Mouse (Mus musculus) stomach, embryonic 16.5 days (tissue): Measurements from ENCODE around the gene Mybbp1a. TPM values are rescaled to one million over a fixed set of nuclear protein-coding genes. Genes with fewer than 3 reads are reported as not detected.
A peak's percentile ranks its signal among the peaks of the same experiment; 100 is the strongest.

Experiments used
- ATAC-seq: fragments of 200-750 bp; cut with Nextera tagmentation; 2 replicates; pipeline ENCODE4 v1.8.0; 2017; ENCODE audit warnings: moderate number of reproducible peaks, moderate TSS enrichment; ENCODE audit not compliant: insufficient read depth, low FRiP score
- H3K27ac ChIP-seq: fragments of 300-500 bp; sonication (generic); 2 replicates; pipeline ENCODE4 v1.5.1; 2014; ENCODE audit warnings: low read length
- H3K27me3 ChIP-seq: fragments of 300-500 bp; sonication (generic); 2 replicates; pipeline ENCODE4 v1.6.1; 2014; ENCODE audit warnings: low read length, control low read depth, mixed read lengths; ENCODE audit not compliant: control insufficient read depth, insufficient read depth
- H3K36me3 ChIP-seq: fragments of 300-500 bp; sonication (generic); 2 replicates; pipeline ENCODE4 v1.6.1; 2014; ENCODE audit warnings: low read length; ENCODE audit not compliant: control insufficient read depth, insufficient read depth
- H3K4me1 ChIP-seq: fragments of 300-500 bp; sonication (generic); 2 replicates; pipeline ENCODE4 v1.6.1; 2014; ENCODE audit warnings: low read length, control low read depth, mixed read lengths; ENCODE audit not compliant: control insufficient read depth, insufficient read depth
- H3K4me2 ChIP-seq: fragments of 300-500 bp; sonication (generic); 2 replicates; pipeline ENCODE4 v1.6.1; 2014; ENCODE audit warnings: low read depth, low read length, mixed read lengths
- H3K4me3 ChIP-seq: fragments of 300-500 bp; sonication (generic); replicated peaks from 2 replicates; pipeline ENCODE4 v1.5.1; 2014; ENCODE audit warnings: mild to moderate bottlenecking, low read length
- H3K9ac ChIP-seq: fragments of 300-500 bp; sonication (generic); 2 replicates; pipeline ENCODE4 v1.6.1; 2014; ENCODE audit warnings: low read length
- H3K9me3 ChIP-seq: fragments of 300-500 bp; sonication (generic); replicated peaks from 2 replicates; pipeline ENCODE4 v1.6.1; 2016; ENCODE audit warnings: low read length, control low read depth; ENCODE audit not compliant: control insufficient read depth
- WGBS: fragments of 180-500 bp; shearing (Covaris S2); extraction: QIAGEN DNeasy Blood & Tissue Kit; methylation state at CpG from one replicate; pipeline ENCODE4 v1.1.7; 2014; 5-methylcytosine and 5-hydroxymethylcytosine counted together
- polyA plus RNA-seq: library from polyadenylated mRNA; unstranded; fragments of >200 nt; fragmentation: Nextera tagmentation; extraction: Ambion mirVana; gene quantifications from 2 replicates; pipeline ENCODE4 v1.2.1, GENCODE M21; 2015

Mybbp1a gene
- polyA plus RNA-seq, 1 experiment from 2014 or later = 117 TPM

DNA sequence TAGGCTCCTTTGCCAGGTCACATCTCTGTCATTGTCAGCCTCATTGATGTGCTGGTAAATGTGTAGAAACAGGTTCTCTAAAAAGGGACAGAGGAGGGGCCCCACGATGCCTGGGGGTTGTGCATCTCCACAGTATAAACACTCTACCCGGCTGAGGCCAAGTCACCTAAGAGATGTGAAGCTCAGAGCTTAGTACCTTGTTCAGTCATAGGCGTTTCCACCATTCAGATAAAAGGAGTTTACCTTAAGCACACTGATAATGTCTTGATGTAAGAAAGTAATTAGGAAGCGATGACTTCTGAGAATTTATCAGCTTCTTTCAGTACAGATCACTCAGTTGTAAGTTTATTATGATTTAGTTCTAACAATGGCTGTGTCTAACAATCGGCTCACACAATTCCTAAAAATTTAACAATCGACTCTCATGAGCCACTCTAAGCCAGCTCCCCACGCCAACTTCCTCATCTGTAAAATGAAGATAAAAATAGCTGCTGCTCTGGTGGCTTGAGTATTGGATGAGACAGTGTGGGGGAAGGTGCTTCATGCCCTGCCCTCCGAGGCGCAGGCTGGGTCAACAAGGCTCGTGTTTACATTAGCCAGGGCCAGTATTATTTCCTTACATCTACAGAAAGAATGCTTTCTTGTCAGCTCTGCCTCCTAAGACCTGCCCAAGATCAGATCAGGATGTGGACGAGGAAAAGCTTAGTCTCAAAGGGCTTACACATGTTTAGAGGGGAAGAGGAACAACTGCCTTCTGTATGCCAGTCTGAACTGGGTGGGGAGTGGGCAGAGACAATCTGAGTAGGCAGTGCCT lies 25.7 kb downstream of the Mybbp1a start:
- peak overlapping the region; percentile 89 for H3K27ac ChIP-seq
- ATAC-seq = peak; percentile 88
- H3K4me1 ChIP-seq = peaks cover 31% of the 10 kb centered on the region
- H3K36me3 ChIP-seq = no peaks in the 10 kb centered on the region
- no peaks in the 10 kb centered on the region for H3K27me3 ChIP-seq
- no peak overlapping the region for H3K9ac ChIP-seq
- no peaks in the 10 kb centered on the region for H3K9me3 ChIP-seq
- H3K4me2 ChIP-seq = peak overlapping the region; percentile 14
- 9% methylated on average over 11 of the region's 11 CpGs for WGBS
- H3K4me3 ChIP-seq = no peak overlapping the region

- H3K9me3 ChIP-seq = no peaks in the 10 kb centered on the region
- no peak for ATAC-seq
- no peak overlapping the region for H3K4me2 ChIP-seq
- H3K27ac ChIP-seq = peak overlapping the region; percentile 89
- peaks cover 43% of the 10 kb centered on the region for H3K4me1 ChIP-seq
- H3K9ac ChIP-seq = peak overlapping the region; percentile 30
- H3K27me3 ChIP-seq = no peaks in the 10 kb centered on the region
- H3K36me3 ChIP-seq = no peaks in the 10 kb centered on the region
- WGBS = 70% methylated on average over 5 of the region's 5 CpGs
- no peak overlapping the region for H3K4me3 ChIP-seq
Measured at GRCm38 (mm10) chr11:72468525-72468924, 27.4 kb downstream of the Mybbp1a start.

DNA sequence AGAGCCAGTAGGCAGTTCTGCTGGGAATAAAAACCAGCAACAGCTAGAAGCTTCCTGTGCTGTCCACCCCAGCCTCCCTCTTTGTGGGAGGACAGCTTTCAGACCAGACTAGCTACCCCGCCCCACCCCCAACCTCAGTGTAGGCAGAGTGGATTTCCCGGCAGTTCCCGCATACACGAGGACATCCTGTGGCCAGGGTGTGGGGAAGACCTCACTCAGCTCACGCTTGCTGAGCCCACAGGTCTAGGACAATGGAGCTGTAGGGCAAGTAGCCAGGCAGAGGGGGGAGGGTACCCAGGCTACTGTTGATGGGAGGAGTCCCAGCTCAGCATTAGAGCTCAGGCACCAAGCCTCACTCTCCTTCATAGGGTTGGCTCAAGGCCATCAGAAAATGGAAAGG lies 28.1 kb downstream of the Mybbp1a start:
- Histone ChIP-seq H3K9ac (peak overlapping the region; percentile 14; the same call in 1 of the 2 replicates), H3K27me3 (no peaks in the 10 kb centered on the region), H3K36me3 (no peaks in the 10 kb centered on the region), H3K4me3 (no peak overlapping the region), H3K27ac (peak overlapping the region; percentile 89), H3K4me2 (no peak overlapping the region), H3K9me3 (no peaks in the 10 kb centered on the region), H3K4me1 (peaks cover 43% of the 10 kb centered on the region)
- WGBS = 20% methylated on average over 5 of the region's 5 CpGs
- ATAC-seq = peak; percentile 55

GRCm38 (mm10) chr11:72470004-72470403 lies 28.8 kb downstream of the Mybbp1a start:
- Histone ChIP-seq H3K36me3 (no peaks in the 10 kb centered on the region), H3K4me2 (no peak overlapping the region), H3K4me1 (peaks cover 47% of the 10 kb centered on the region), H3K9ac (no peak overlapping the region), H3K4me3 (no peak overlapping the region), H3K27me3 (no peaks in the 10 kb centered on the region), H3K9me3 (no peaks in the 10 kb centered on the region), H3K27ac (peak overlapping the region; percentile 89)
- no peak for ATAC-seq
- WGBS = 67% methylated on average over 4 of the region's 4 CpGs

GRCm38 (mm10) chr11:72471381-72471780 lies 30.2 kb downstream of the Mybbp1a start:
- Histone ChIP-seq H3K4me1 (peaks cover 48% of the 10 kb centered on the region), H3K36me3 (no peaks in the 10 kb centered on the region)

DNA sequence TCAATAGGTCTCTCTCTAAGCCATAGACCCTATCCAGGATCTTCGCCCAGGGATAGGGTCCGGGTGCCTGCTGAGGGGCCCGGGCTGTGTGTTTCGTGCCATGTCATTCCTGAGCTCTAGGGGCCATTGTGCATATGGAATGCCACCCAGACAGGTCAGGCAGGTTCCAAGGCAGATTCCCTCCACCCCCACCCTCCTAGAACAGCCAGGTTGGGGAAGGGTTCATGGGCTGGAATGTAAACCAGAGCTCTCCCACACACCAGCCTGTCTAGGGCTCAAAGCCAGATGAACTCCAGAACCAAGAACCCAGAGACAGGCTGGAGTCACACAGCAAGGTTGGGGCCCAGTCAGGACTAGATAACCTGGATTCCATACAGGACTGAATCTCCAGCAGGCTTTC lies 32.4 kb downstream of the Mybbp1a start:
- Histone ChIP-seq H3K27me3 (no peaks in the 10 kb centered on the region), H3K4me3 (no peak overlapping the region), H3K27ac (peak overlapping the region; percentile 56; the same call in 1 of the 2 replicates), H3K36me3 (no peaks in the 10 kb centered on the region), H3K9ac (no peak overlapping the region), H3K4me1 (peaks cover 34% of the 10 kb centered on the region), H3K4me2 (no peak overlapping the region), H3K9me3 (no peaks in the 10 kb centered on the region)
- ATAC-seq = peak; percentile 49; the same call in 1 of the 2 replicates
- WGBS = 53% methylated on average over 4 of the region's 4 CpGs

More at GRCm38 (mm10) chr11:72471381-72471780, 30.2 kb downstream of the Mybbp1a start:
- no peak for ATAC-seq
- peak overlapping the region; percentile 43; the same call in 1 of the 2 replicates for H3K27ac ChIP-seq
- 81% methylated on average over 6 of the region's 6 CpGs for WGBS
- H3K9me3 ChIP-seq = no peaks in the 10 kb centered on the region
- H3K4me3 ChIP-seq = no peak overlapping the region
- no peaks in the 10 kb centered on the region for H3K27me3 ChIP-seq
- no peak overlapping the region for H3K9ac ChIP-seq
- H3K4me2 ChIP-seq = no peak overlapping the region

- no peak for ATAC-seq
- H3K9ac ChIP-seq = no peak overlapping the region
- H3K9me3 ChIP-seq = no peaks in the 10 kb centered on the region
- no peak overlapping the region for H3K4me3 ChIP-seq
- H3K4me1 ChIP-seq = peaks cover 20% of the 10 kb centered on the region
- H3K27ac ChIP-seq = peak overlapping the region; percentile 45
- no peaks in the 10 kb centered on the region for H3K36me3 ChIP-seq
- 63% methylated on average over 3 of the region's 3 CpGs for WGBS
- no peaks in the 10 kb centered on the region for H3K27me3 ChIP-seq
- H3K4me2 ChIP-seq = no peak overlapping the region
Measured at GRCm38 (mm10) chr11:72474926-72475325, 33.8 kb downstream of the Mybbp1a start.

DNA sequence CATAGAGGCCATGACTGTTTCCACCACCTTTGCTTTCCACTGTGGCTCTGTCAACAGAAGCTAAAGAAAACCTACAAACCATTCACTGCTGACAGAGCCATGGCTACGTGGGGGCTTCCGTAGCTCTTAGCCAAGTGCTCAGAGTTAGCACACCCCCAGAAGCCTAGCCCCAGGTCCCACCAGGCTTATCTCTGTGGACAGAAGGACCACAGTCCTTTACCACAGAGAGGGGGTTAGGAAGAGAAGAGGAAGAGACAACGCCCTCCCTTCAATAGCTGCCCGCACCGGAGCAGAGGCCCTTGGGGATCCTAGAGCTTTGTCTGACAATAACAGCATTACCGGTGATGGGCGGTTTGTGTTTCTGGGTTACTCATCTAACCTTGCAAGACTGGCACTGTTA lies 34.3 kb downstream of the Mybbp1a start:
- Histone ChIP-seq H3K27ac (peak overlapping the region; percentile 45), H3K4me3 (no peak overlapping the region), H3K36me3 (no peaks in the 10 kb centered on the region), H3K27me3 (no peaks in the 10 kb centered on the region), H3K9me3 (no peaks in the 10 kb centered on the region), H3K4me2 (no peak overlapping the region), H3K9ac (no peak overlapping the region), H3K4me1 (peaks cover 20% of the 10 kb centered on the region; the same call in 1 of the 2 replicates)
- WGBS = 59% methylated on average over 7 of the region's 7 CpGs
- no peak for ATAC-seq

DNA sequence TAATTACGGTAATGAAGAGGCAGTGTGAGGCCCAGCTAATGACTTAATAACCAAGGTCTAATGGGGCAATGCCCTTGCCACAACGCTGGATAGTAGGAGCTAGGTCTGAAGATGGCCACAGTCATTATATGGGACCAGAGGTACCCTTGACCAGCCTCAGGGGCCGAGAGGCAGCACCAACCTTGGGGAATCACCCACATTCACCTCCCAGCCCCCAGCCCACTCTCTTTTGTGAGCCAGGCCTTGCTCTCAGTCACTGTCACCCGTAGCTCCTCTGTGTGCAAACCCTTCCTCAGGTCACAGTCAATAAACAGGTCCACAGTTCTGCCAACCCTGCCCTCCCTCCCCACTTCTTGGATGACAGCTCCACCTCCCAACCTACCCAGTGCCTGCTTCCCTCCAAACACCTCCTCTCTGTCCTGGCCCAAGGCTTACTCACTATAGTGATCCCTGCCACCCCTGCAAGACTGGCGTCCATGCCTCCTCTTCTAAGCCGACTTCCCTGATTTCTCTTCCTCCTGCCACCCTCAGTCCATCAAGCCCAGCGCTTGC lies 35.0 kb downstream of the Mybbp1a start:
- no peak for ATAC-seq
- 80% methylated on average over 7 of the region's 7 CpGs for WGBS
- Histone ChIP-seq H3K27me3 (no peaks in the 10 kb centered on the region), H3K36me3 (no peaks in the 10 kb centered on the region), H3K4me1 (peaks cover 20% of the 10 kb centered on the region; the same call in 1 of the 2 replicates), H3K27ac (peak overlapping the region; percentile 34; the same call in 1 of the 2 replicates), H3K4me3 (no peak overlapping the region), H3K4me2 (no peak overlapping the region), H3K9ac (no peak overlapping the region), H3K9me3 (no peaks in the 10 kb centered on the region)
